Mouse (Mus musculus): ENCODE data around the gene Sephs1. TPM values are rescaled to one million over a fixed set of nuclear protein-coding genes. Genes with fewer than 3 reads are reported as not detected.

Sephs1 gene
- polyA plus RNA-seq, 1 experiment from 2014 or later, result 158 TPM

DNA sequence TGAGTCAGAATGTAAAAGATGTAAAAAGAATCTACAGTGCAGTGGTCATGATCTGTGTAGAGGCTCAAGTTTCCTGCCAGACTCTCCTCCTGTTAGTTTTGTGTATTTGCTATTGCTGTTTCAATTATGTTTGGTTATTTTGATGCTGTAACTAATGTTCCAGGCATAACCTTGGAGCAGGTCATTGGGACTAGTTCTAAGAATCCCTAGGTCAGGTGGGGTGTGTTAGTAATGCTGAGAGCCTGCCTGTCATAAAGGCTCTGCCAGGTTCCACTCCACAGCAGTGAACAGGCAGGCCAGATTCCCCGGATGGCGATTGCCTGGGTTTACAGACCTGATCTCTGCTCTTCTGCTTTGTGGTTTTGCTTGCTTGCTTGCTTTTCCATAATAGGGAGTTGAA is 14.2 kb downstream of the Sephs1 start:
- Histone ChIP-seq H3K4me2 (ENCODE audit: low read depth, severe bottlenecking) (no peak overlapping the region), H3K4me1 (ENCODE audit: control insufficient read depth, insufficient read depth, low read length) (no peaks in the 10 kb centered on the region), H3K9me3 (ENCODE audit: control insufficient read depth, low read length) (no peaks in the 10 kb centered on the region), H3K36me3 (ENCODE audit: control insufficient read depth, insufficient read depth, low read length) (peaks cover 31% of the 10 kb centered on the region; the same call in 1 of the 2 replicates), H3K27me3 (ENCODE audit: control insufficient read depth, insufficient read depth, low read length) (no peaks in the 10 kb centered on the region), H3K27ac (replicated peaks; ENCODE audit: low read depth, low read length) (no peak overlapping the region), H3K4me3 (ENCODE audit: low read depth, low read length) (no peak overlapping the region), H3K9ac (ENCODE audit: low read length) (no peak overlapping the region)
- ATAC-seq (ENCODE audit: insufficient number of reproducible peaks, low FRiP score, low TSS enrichment, low read depth) (no peak), DNase-seq (ENCODE audit: low spot score) (no peak)
- WGBS, result 93% methylated on average over 2 of the region's 2 CpGs

- 95% methylated on average over 4 of the region's 4 CpGs for WGBS
- Histone ChIP-seq H3K27ac (replicated peaks; ENCODE audit: low read depth, low read length) (no peak overlapping the region), H3K4me2 (ENCODE audit: low read depth, severe bottlenecking) (no peak overlapping the region), H3K4me1 (ENCODE audit: control insufficient read depth, insufficient read depth, low read length) (no peaks in the 10 kb centered on the region), H3K4me3 (ENCODE audit: low read depth, low read length) (no peak overlapping the region), H3K36me3 (ENCODE audit: control insufficient read depth, insufficient read depth, low read length) (peaks cover 31% of the 10 kb centered on the region), H3K9me3 (ENCODE audit: control insufficient read depth, low read length) (no peaks in the 10 kb centered on the region), H3K9ac (ENCODE audit: low read length) (no peak overlapping the region), H3K27me3 (ENCODE audit: control insufficient read depth, insufficient read depth, low read length) (no peaks in the 10 kb centered on the region)
- no peak for DNase-seq (ENCODE audit: low spot score)
- no peak for ATAC-seq (ENCODE audit: insufficient number of reproducible peaks, low FRiP score, low TSS enrichment, low read depth)
These were observed 15.6 kb downstream of the Sephs1 start for GRCm38 (mm10) chr2:4896970-4897369.

DNA sequence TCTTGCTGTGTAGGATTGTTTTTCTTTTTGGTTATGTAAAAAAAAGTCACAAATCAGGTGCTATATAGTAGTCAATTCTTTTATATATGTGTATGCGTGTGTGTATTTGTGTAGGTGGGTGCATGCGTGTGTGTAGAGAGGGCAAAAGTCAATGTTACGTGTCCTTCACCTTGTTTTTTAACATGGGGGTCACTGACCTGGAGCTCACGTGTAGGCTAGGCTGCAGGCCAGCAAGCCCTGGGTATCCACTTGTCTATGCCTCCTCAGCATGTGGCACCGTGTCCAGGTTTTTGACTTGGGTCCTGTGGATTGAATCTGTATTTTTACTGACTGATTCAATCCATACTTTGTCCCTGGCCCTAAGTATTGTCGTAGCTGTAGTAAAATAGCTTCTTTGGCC is 19.3 kb downstream of the Sephs1 start:
- no peaks in the 10 kb centered on the region for H3K4me1 ChIP-seq (ENCODE audit: control insufficient read depth, insufficient read depth, low read length)
- no peak overlapping the region for H3K4me3 ChIP-seq (ENCODE audit: low read depth, low read length)
- H3K4me2 ChIP-seq (ENCODE audit: low read depth, severe bottlenecking), result no peak overlapping the region
- DNase-seq (ENCODE audit: low spot score) (no peak), ATAC-seq (ENCODE audit: insufficient number of reproducible peaks, low FRiP score, low TSS enrichment, low read depth) (no peak)
- H3K27me3 ChIP-seq (ENCODE audit: control insufficient read depth, insufficient read depth, low read length), result no peaks in the 10 kb centered on the region
- 92% methylated on average over 6 of the region's 6 CpGs for WGBS
- H3K9ac ChIP-seq (ENCODE audit: low read length), result no peak overlapping the region
- peaks cover 25% of the 10 kb centered on the region for H3K36me3 ChIP-seq (ENCODE audit: control insufficient read depth, insufficient read depth, low read length)
- H3K27ac ChIP-seq (replicated peaks; ENCODE audit: low read depth, low read length), result no peak overlapping the region
- H3K9me3 ChIP-seq (ENCODE audit: control insufficient read depth, low read length), result no peaks in the 10 kb centered on the region

- no peaks in the 10 kb centered on the region for H3K9me3 ChIP-seq (ENCODE audit: control insufficient read depth, low read length)
- H3K36me3 ChIP-seq (ENCODE audit: control insufficient read depth, insufficient read depth, low read length), result peaks cover 35% of the 10 kb centered on the region
- H3K4me3 ChIP-seq (ENCODE audit: low read depth, low read length), result no peak overlapping the region
- no peak overlapping the region for H3K27ac ChIP-seq (replicated peaks; ENCODE audit: low read depth, low read length)
- no peaks in the 10 kb centered on the region for H3K4me1 ChIP-seq (ENCODE audit: control insufficient read depth, insufficient read depth, low read length)
- H3K4me2 ChIP-seq (ENCODE audit: low read depth, severe bottlenecking), result no peak overlapping the region
- ATAC-seq (ENCODE audit: insufficient number of reproducible peaks, low FRiP score, low TSS enrichment, low read depth) (no peak), DNase-seq (ENCODE audit: low spot score) (no peak)
- H3K9ac ChIP-seq (ENCODE audit: low read length), result no peak overlapping the region
- no peaks in the 10 kb centered on the region for H3K27me3 ChIP-seq (ENCODE audit: control insufficient read depth, insufficient read depth, low read length)
- 94% methylated on average over 5 of the region's 5 CpGs for WGBS
These were observed 21.0 kb downstream of the Sephs1 start for GRCm38 (mm10) chr2:4902346-4902745.

DNA sequence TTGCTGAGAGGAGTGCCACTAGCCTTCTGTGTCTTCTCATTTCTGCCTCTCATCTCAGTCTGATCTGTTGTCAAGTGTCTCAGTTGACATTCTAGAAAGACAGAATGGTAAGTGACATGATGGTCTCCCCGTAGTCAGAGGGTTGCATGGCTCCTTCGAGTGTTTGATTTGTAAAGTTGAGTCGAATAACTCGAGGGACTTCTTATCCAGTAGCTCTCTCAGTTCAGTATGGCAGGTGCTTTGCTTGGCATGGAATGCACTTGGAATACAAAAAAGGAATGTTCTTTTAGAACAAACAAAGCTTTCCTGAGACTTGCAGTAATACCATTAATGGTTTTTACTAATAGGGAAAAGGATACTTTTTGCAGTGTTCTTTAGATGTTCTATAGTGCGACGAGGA is 25.8 kb downstream of the Sephs1 start:
- no peak overlapping the region for H3K4me2 ChIP-seq (ENCODE audit: low read depth, severe bottlenecking)
- DNase-seq (ENCODE audit: low spot score) (no peak), ATAC-seq (ENCODE audit: insufficient number of reproducible peaks, low FRiP score, low TSS enrichment, low read depth) (no peak)
- H3K27me3 ChIP-seq (ENCODE audit: control insufficient read depth, insufficient read depth, low read length), result no peaks in the 10 kb centered on the region
- no peaks in the 10 kb centered on the region for H3K9me3 ChIP-seq (ENCODE audit: control insufficient read depth, low read length)
- 94% methylated on average over 6 of the region's 6 CpGs for WGBS
- no peak overlapping the region for H3K4me3 ChIP-seq (ENCODE audit: low read depth, low read length)
- no peak overlapping the region for H3K9ac ChIP-seq (ENCODE audit: low read length)
- peaks cover 18% of the 10 kb centered on the region for H3K36me3 ChIP-seq (ENCODE audit: control insufficient read depth, insufficient read depth, low read length)
- H3K4me1 ChIP-seq (ENCODE audit: control insufficient read depth, insufficient read depth, low read length), result no peaks in the 10 kb centered on the region
- no peak overlapping the region for H3K27ac ChIP-seq (replicated peaks; ENCODE audit: low read depth, low read length)

GRCm38 (mm10) chr2:4907916-4908315 is 26.6 kb downstream of the Sephs1 start:
- H3K4me3 ChIP-seq (ENCODE audit: low read depth, low read length), result no peak overlapping the region
- no peak overlapping the region for H3K4me2 ChIP-seq (ENCODE audit: low read depth, severe bottlenecking)
- no peaks in the 10 kb centered on the region for H3K4me1 ChIP-seq (ENCODE audit: control insufficient read depth, insufficient read depth, low read length)
- no peaks in the 10 kb centered on the region; the same call in 1 of the 2 replicates for H3K9me3 ChIP-seq (ENCODE audit: control insufficient read depth, low read length)
- H3K27ac ChIP-seq (replicated peaks; ENCODE audit: low read depth, low read length), result no peak overlapping the region
- no peak overlapping the region for H3K9ac ChIP-seq (ENCODE audit: low read length)
- H3K36me3 ChIP-seq (ENCODE audit: control insufficient read depth, insufficient read depth, low read length), result peaks cover 18% of the 10 kb centered on the region
- H3K27me3 ChIP-seq (ENCODE audit: control insufficient read depth, insufficient read depth, low read length), result no peaks in the 10 kb centered on the region
- WGBS, result 78% methylated on average over 7 of the region's 7 CpGs
- DNase-seq (ENCODE audit: low spot score) (no peak), ATAC-seq (ENCODE audit: insufficient number of reproducible peaks, low FRiP score, low TSS enrichment, low read depth) (no peak)

DNA sequence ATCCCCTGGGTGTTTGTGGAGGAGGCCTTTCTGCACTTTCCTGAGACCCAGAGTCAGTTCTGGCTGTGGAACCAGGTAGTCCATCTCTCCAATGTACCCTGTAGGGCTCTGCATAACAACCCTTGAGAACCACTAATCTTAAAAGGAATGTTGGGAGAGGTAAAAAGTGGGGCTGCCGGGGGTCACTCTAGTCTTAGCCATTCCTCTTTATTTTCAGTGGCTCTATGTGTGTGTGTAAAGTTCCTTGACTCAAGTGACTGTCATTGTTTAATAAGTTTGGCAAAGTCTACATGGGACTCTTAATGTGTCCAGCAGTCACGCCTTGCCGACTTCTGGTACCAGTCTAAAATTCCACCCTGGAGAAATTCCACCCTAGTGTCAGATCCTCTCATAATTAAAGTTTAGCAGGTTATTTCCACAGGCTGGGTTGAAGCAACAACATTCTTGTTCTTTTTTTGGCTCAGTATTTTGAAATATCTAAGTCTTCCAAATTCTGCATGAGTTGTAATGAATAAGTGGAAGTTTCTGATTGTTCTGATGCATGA is 27.5 kb downstream of the Sephs1 start:
- Histone ChIP-seq H3K4me3 (ENCODE audit: low read depth, low read length) (no peak overlapping the region), H3K36me3 (ENCODE audit: control insufficient read depth, insufficient read depth, low read length) (peaks cover 18% of the 10 kb centered on the region), H3K27me3 (ENCODE audit: control insufficient read depth, insufficient read depth, low read length) (no peaks in the 10 kb centered on the region), H3K9me3 (ENCODE audit: control insufficient read depth, low read length) (no peaks in the 10 kb centered on the region; the same call in 1 of the 2 replicates), H3K9ac (ENCODE audit: low read length) (no peak overlapping the region), H3K4me1 (ENCODE audit: control insufficient read depth, insufficient read depth, low read length) (no peaks in the 10 kb centered on the region), H3K27ac (replicated peaks; ENCODE audit: low read depth, low read length) (no peak overlapping the region), H3K4me2 (ENCODE audit: low read depth, severe bottlenecking) (no peak overlapping the region)
- WGBS, result 93% methylated on average over 3 of the region's 3 CpGs
- DNase-seq (ENCODE audit: low spot score) (no peak), ATAC-seq (ENCODE audit: insufficient number of reproducible peaks, low FRiP score, low TSS enrichment, low read depth) (no peak)

GRCm38 (mm10) chr2:4909909-4910308 is 28.5 kb downstream of the Sephs1 start:
- 69% methylated on average over 6 of the region's 6 CpGs for WGBS
- Histone ChIP-seq H3K9ac (ENCODE audit: low read length) (no peak overlapping the region), H3K27ac (replicated peaks; ENCODE audit: low read depth, low read length) (no peak overlapping the region), H3K4me2 (ENCODE audit: low read depth, severe bottlenecking) (no peak overlapping the region), H3K9me3 (ENCODE audit: control insufficient read depth, low read length) (no peaks in the 10 kb centered on the region; the same call in 1 of the 2 replicates), H3K36me3 (ENCODE audit: control insufficient read depth, insufficient read depth, low read length) (peaks cover 18% of the 10 kb centered on the region), H3K27me3 (ENCODE audit: control insufficient read depth, insufficient read depth, low read length) (no peaks in the 10 kb centered on the region), H3K4me1 (ENCODE audit: control insufficient read depth, insufficient read depth, low read length) (no peaks in the 10 kb centered on the region), H3K4me3 (ENCODE audit: low read depth, low read length) (no peak overlapping the region)
- ATAC-seq (ENCODE audit: insufficient number of reproducible peaks, low FRiP score, low TSS enrichment, low read depth) (no peak), DNase-seq (ENCODE audit: low spot score) (no peak)

- H3K27me3 ChIP-seq (ENCODE audit: control insufficient read depth, insufficient read depth, low read length), result no peaks in the 10 kb centered on the region
- H3K9me3 ChIP-seq (ENCODE audit: control insufficient read depth, low read length), result no peaks in the 10 kb centered on the region; the same call in 1 of the 2 replicates
- 43% methylated on average over 4 of the region's 4 CpGs for WGBS
- DNase-seq (ENCODE audit: low spot score) (no peak), ATAC-seq (ENCODE audit: insufficient number of reproducible peaks, low FRiP score, low TSS enrichment, low read depth) (no peak)
- H3K4me3 ChIP-seq (ENCODE audit: low read depth, low read length), result no peak overlapping the region
- no peak overlapping the region for H3K27ac ChIP-seq (replicated peaks; ENCODE audit: low read depth, low read length)
- no peak overlapping the region for H3K9ac ChIP-seq (ENCODE audit: low read length)
- peaks cover 16% of the 10 kb centered on the region for H3K36me3 ChIP-seq (ENCODE audit: control insufficient read depth, insufficient read depth, low read length)
- H3K4me2 ChIP-seq (ENCODE audit: low read depth, severe bottlenecking), result no peak overlapping the region
- H3K4me1 ChIP-seq (ENCODE audit: control insufficient read depth, insufficient read depth, low read length), result no peaks in the 10 kb centered on the region
These were observed 29.2 kb downstream of the Sephs1 start for GRCm38 (mm10) chr2:4910521-4910920.
